Mouse (Mus musculus) stomach, embryonic 14.5 days (tissue): ENCODE results near the gene Acot9. TPM values are rescaled to one million over a fixed set of nuclear protein-coding genes. Genes with fewer than 3 reads are reported as not detected.
A peak's percentile ranks its signal among the peaks of the same experiment; 100 is the strongest.

ENCODE experiments used
- ATAC-seq: fragments of 200-750 bp; cut with Nextera tagmentation; 2 replicates; pipeline ENCODE4 v1.8.0; 2017; ENCODE audit warnings: low read depth, moderate TSS enrichment; ENCODE audit not compliant: insufficient number of reproducible peaks, insufficient read depth, low FRiP score
- H3K27ac ChIP-seq: fragments of 300-500 bp; sonication (generic); 2 replicates; pipeline ENCODE4 v1.5.1; 2014; ENCODE audit warnings: mild to moderate bottlenecking, low read length, moderate library complexity, mixed read lengths
- H3K27me3 ChIP-seq: fragments of 300-500 bp; sonication (generic); 2 replicates; pipeline ENCODE4 v1.6.1; 2014; ENCODE audit warnings: low read length, control low read depth, mixed read lengths; ENCODE audit not compliant: control insufficient read depth, insufficient read depth
- H3K36me3 ChIP-seq: fragments of 300-500 bp; sonication (generic); 2 replicates; pipeline ENCODE4 v1.6.1; 2014; ENCODE audit warnings: mild to moderate bottlenecking, control low read depth, low read length, moderate library complexity, mixed read lengths; ENCODE audit not compliant: control insufficient read depth, insufficient read depth
- H3K4me1 ChIP-seq: fragments of 300-500 bp; sonication (generic); 2 replicates; pipeline ENCODE4 v1.6.1; 2014; ENCODE audit warnings: low read length, control low read depth, mixed read lengths; ENCODE audit not compliant: control insufficient read depth, insufficient read depth
- H3K4me2 ChIP-seq: fragments of 300-500 bp; sonication (generic); replicated peaks from 2 replicates; pipeline ENCODE4 v1.6.1; 2014; ENCODE audit warnings: low read depth, low read length, control low read depth
- H3K4me3 ChIP-seq: fragments of 300-500 bp; sonication (generic); 2 replicates; pipeline ENCODE4 v1.5.1; 2014; ENCODE audit warnings: low read depth, low read length, control low read depth
- H3K9ac ChIP-seq: fragments of 300-500 bp; sonication (generic); replicated peaks from 2 replicates; pipeline ENCODE4 v1.6.1; 2014; ENCODE audit warnings: low read depth, mild to moderate bottlenecking, control low read depth, low read length, moderate library complexity, mixed read lengths
- H3K9me3 ChIP-seq: fragments of 300-500 bp; sonication (generic); 2 replicates; pipeline ENCODE4 v1.6.1; 2016; ENCODE audit warnings: low read depth, low read length, control low read depth; ENCODE audit not compliant: control insufficient read depth
- WGBS: fragments of 180-500 bp; shearing (Covaris S2); extraction: QIAGEN DNeasy Blood & Tissue Kit; methylation state at CpG from one replicate; pipeline ENCODE4 v1.1.7; 2014; 5-methylcytosine and 5-hydroxymethylcytosine counted together
- polyA plus RNA-seq: library from polyadenylated mRNA; unstranded; fragments of >200 nt; fragmentation: Nextera tagmentation; extraction: Ambion mirVana; gene quantifications from 2 replicates; pipeline ENCODE4 v1.2.1, GENCODE M21; 2014

The Acot9 gene
- polyA plus RNA-seq: 39.8 and 43.3 TPM in 2 replicates

DNA sequence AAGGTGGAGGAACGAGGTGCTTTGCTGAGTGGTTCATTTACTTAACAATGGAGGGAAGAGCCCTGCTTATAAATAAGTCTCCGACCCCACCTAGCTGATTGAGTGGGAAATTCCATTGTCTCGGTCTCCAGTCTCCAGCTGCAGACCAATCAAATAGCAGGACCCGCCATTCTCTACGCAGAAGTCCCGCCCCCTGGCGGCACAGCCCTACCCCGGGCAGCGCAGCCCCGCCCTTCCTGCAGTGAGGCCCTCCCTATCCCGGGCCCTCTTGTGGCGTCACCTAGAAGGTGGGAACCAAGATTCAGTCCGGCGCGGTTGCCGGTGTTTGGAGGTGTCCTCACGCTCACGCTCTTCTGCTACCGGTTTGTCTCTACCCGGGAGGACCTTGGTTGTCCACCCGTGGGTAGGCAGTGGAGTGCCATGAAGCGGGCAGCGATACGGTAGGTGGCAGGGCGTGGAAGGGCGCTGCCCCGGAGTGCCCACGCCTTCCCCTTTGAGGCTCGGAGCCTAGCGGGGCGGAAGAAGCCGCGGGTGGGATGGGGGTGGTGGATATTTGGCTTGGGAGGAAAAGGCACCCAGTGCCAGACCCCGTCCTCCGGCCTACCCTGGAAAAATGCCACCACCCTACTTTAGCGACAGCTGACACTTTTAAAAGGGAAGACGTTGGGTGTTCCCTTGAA, at the start of gene Acot9:
TSS of gene Acot9 (plus strand) at position 209 of the 680 bp plus-strand sequence.
- Histone ChIP-seq H3K36me3 (no peaks in the 10 kb centered on the region), H3K4me2 (peak within 1 kb of the TSS; percentile 40), H3K9me3 (no peaks in the 10 kb centered on the region), H3K9ac (0 out of 2 replicates have a peak within 1 kb of the TSS, but pooled peaks have one; percentile 18), H3K27me3 (no peaks in the 10 kb centered on the region), H3K4me3 (peak within 1 kb of the TSS; percentile 48), H3K4me1 (no peaks in the 10 kb centered on the region), H3K27ac (no peak within 1 kb of the TSS; the same call in 1 of the 2 replicates)
- 20% methylated on average over 37 of the region's 37 CpGs for WGBS
- ATAC-seq: peak; percentile 98

DNA sequence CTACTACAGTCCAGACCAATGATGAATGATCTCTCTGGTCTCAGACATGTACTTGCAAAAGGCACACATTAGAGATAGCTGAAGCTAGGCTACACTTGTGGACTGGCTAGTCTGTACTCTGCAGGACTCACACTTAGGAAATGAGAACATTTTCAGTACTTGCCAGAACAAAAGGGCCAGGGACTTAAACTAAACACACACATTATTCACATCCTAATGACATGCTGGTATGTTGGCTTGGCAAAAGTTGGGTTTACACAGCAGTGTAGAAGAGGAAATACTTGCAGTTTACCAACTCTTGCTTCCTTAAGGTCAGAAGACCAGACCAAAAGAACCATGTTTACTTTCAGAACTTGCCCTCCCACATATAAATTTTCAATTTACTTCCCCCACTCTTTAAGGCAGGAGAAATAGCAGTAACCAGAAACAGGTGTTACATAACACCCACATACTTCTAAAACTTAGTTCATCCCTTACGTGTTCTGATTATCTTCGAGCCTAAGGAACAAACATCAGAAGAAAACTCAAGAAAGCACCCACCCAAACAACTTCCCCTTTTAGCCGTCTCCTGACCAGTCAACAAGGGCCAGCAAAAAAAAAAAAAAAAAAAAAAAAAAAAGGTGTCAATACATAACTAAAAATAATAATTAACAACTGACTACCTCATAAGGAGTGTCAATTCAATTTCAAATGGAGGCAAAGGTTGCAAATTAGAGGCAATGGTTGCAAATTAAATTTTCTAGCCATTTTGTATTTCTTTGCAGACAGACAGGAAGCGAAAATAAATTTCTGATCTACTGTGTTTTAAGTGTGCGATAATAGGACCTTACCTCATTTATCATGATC, 47.7 kb upstream of the Acot9 start:
- no peak overlapping the region; the same call in 1 of the 2 replicates for H3K4me2 ChIP-seq
- 80% methylated on average over 5 of the region's 5 CpGs for WGBS
- ATAC-seq: no peak
- H3K4me3 ChIP-seq: no peak overlapping the region
- H3K27ac ChIP-seq: no peak overlapping the region
- H3K4me1 ChIP-seq: no peaks in the 10 kb centered on the region
- no peaks in the 10 kb centered on the region for H3K36me3 ChIP-seq
- H3K9me3 ChIP-seq: no peaks in the 10 kb centered on the region
- no peak overlapping the region for H3K9ac ChIP-seq
- H3K27me3 ChIP-seq: no peaks in the 10 kb centered on the region

DNA sequence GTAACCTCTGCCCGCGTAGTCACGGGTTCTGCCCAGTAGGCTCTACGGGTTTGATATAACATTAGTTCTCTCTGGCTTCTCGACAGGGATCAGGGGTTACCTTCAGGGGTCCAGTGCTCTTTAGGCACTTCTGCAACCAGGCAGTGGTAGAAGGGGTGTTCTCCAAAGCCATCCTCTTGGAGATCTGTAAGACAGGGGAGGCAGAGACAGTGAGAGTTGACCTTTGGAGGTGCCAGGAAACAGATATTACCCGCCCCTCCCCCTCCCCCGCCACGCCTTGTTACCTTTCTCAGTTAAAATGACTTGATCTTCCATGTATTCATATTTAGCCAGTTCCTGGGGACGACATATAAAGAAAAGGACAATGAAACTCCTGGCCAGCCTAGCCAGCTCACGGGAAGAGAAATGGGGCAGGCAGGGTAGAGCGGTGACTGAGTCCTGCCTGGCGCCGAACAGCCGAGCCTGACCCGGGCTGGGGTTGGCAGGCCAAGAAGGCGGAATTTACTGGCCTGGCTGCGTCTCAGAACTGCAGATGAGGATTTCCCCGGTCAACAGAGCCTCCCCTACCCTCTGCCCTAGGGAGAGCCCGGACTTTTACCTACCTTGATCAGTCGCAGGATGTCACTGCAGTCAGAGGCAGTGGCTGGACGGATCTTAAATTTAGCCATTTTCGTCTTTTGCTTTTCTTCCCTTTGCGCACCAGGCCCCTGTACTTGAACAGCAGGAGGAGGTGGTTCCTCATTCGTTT, 46.6 kb upstream of the Acot9 start:
- Histone ChIP-seq H3K36me3 (no peaks in the 10 kb centered on the region), H3K4me1 (no peaks in the 10 kb centered on the region), H3K4me2 (peak overlapping the region; percentile 39), H3K27ac (peak overlapping the region; percentile 55; the same call in 1 of the 2 replicates), H3K27me3 (no peaks in the 10 kb centered on the region), H3K4me3 (peak overlapping the region; percentile 42), H3K9ac (0 out of 2 replicates have a peak overlapping the region, but pooled peaks have one; percentile 14), H3K9me3 (no peaks in the 10 kb centered on the region)
- WGBS: 26% methylated on average over 23 of the region's 24 CpGs
- peak; percentile 55 for ATAC-seq

DNA sequence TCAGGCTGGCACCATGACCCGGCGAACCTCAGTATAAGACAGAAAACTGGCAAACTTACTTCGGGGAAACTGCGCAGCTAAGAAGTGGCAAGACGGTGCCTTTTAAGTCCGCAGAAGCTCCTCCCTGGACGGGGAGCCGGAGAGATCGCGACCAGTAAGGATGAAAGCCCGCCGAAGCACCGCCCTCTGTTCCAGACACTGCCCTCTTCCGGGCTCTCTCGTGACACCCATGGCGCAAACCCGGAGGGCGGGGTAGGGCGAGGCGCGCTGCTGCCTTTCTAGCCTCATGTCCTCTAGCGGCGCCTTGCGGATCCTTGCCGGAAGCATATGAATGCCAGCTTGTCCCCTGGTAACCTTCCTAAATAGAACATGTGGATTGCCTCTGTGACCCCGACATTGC, 46.0 kb upstream of the Acot9 start, which contains the start of gene Sat1:
TSS of gene Sat1 (minus strand) at position 179 of the 400 bp plus-strand sequence.
- Histone ChIP-seq H3K9ac (0 out of 2 replicates have a peak within 1 kb of the TSS, but pooled peaks have one; percentile 14), H3K4me2 (peak within 1 kb of the TSS; percentile 39), H3K4me1 (no peaks in the 10 kb centered on the region), H3K4me3 (peak within 1 kb of the TSS; percentile 42), H3K36me3 (no peaks in the 10 kb centered on the region), H3K9me3 (no peaks in the 10 kb centered on the region), H3K27ac (peak within 1 kb of the TSS; percentile 55; the same call in 1 of the 2 replicates), H3K27me3 (no peaks in the 10 kb centered on the region)
- ATAC-seq: peak; percentile 99
- WGBS: 15% methylated on average over 26 of the region's 26 CpGs

DNA sequence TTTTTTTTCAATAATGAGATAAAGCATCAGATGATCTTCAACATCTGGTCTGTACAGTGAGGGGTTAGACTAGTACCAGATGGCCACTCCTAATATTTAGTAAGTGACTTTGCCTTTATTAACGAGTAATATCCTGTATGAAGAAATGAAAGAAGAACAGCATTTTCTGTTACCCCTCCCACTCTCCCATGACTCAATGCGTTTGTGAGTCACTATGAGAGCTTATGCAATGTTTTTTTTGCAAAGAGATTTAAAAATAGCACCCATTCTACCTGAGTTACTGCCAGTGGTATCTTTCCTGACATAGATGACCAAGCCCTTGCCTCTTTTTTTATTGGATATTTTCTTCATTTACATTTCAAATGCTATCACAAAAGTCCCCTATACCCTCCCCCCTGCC, 44.0 kb upstream of the Acot9 start:
- H3K4me1 ChIP-seq: no peaks in the 10 kb centered on the region
- no peak for ATAC-seq
- WGBS: 56% methylated on average over 2 of the region's 2 CpGs
- H3K9me3 ChIP-seq: no peaks in the 10 kb centered on the region
- H3K4me3 ChIP-seq: no peak overlapping the region
- H3K36me3 ChIP-seq: no peaks in the 10 kb centered on the region
- no peak overlapping the region for H3K9ac ChIP-seq
- no peaks in the 10 kb centered on the region for H3K27me3 ChIP-seq
- H3K27ac ChIP-seq: no peak overlapping the region
- no peak overlapping the region for H3K4me2 ChIP-seq

DNA sequence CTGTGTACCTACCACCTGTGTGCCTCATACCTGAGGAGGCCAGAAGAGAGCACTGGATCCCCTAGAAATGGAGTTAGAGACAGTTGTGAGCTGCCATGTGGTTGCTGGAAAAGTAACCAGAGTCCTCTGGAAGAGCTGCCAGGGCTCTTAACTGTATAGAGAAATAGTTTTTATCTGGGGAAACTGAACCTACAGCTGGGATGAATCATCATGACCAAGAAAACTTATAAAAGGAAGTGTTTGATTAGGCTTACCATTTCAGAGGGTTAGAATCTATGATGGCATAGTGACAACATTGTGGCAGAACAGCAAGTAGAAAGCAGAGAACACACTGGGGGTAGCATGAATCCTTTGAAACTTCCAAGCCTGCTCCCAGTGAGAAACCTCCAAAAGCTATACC, 5.4 kb upstream of the Acot9 start:
- Histone ChIP-seq H3K4me1 (no peaks in the 10 kb centered on the region), H3K27me3 (no peaks in the 10 kb centered on the region), H3K4me2 (no peak overlapping the region), H3K27ac (no peak overlapping the region), H3K4me3 (no peak overlapping the region), H3K9ac (no peak overlapping the region), H3K36me3 (no peaks in the 10 kb centered on the region), H3K9me3 (no peaks in the 10 kb centered on the region)
- no peak for ATAC-seq

DNA sequence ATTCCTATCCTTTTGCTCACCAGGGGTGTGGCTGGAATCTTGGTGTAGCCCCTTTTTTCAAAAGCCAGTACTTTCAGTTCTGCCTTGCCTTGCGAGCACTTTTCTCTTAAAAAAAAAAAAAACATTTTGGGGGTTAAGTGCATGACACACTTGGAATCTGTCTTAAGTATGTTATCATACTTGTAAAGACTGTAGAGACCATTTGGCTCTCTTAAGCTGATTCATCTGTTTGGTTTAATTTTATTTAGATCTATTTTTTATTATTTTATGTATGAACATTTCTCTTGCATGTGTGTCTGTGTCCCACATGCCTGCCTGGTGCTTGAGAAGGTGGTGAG, 641 bp downstream of the Acot9 start:
- no peaks in the 10 kb centered on the region for H3K36me3 ChIP-seq
- WGBS: 25% methylated on average over 1 of the region's 1 CpGs
- no peaks in the 10 kb centered on the region for H3K9me3 ChIP-seq
- H3K4me1 ChIP-seq: no peaks in the 10 kb centered on the region
- H3K4me2 ChIP-seq: peak overlapping the region; percentile 40
- no peak overlapping the region for H3K9ac ChIP-seq
- no peak overlapping the region for H3K27ac ChIP-seq
- H3K4me3 ChIP-seq: peak overlapping the region; percentile 48
- no peak for ATAC-seq
- H3K27me3 ChIP-seq: no peaks in the 10 kb centered on the region

DNA sequence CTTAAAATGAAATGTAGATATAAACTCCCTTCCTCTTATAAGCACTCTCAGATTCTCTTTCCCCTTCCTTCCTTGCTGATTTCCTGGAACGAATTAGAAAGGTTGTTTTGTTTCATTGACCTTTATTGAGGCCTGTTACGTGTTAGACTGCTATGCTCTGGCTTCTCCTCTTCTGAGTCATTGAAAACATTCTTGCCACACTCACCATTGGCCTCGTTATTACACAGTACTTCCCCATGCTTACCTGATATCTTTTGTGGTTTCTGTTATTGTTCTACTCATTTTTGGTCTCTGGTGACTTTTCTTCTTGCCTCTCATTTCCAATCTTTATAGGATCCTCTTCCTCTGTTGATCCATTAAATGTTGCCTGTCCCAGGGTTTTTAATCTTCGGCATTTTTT, 16.2 kb downstream of the Acot9 start:
- H3K9me3 ChIP-seq: no peaks in the 10 kb centered on the region
- WGBS: 80% methylated on average over 4 of the region's 4 CpGs
- H3K9ac ChIP-seq: no peak overlapping the region
- H3K4me3 ChIP-seq: no peak overlapping the region
- no peak for ATAC-seq
- no peak overlapping the region for H3K27ac ChIP-seq
- H3K36me3 ChIP-seq: no peaks in the 10 kb centered on the region
- H3K27me3 ChIP-seq: no peaks in the 10 kb centered on the region
- no peaks in the 10 kb centered on the region for H3K4me1 ChIP-seq
- H3K4me2 ChIP-seq: no peak overlapping the region
